Mouse (Mus musculus): ENCODE results near the gene Qk. TPM values are rescaled to one million over a fixed set of nuclear protein-coding genes. Genes with fewer than 3 reads are reported as not detected.

The Qk gene
- polyA plus RNA-seq, 1 experiment from 2014 or later, result 47.6 TPM

DNA sequence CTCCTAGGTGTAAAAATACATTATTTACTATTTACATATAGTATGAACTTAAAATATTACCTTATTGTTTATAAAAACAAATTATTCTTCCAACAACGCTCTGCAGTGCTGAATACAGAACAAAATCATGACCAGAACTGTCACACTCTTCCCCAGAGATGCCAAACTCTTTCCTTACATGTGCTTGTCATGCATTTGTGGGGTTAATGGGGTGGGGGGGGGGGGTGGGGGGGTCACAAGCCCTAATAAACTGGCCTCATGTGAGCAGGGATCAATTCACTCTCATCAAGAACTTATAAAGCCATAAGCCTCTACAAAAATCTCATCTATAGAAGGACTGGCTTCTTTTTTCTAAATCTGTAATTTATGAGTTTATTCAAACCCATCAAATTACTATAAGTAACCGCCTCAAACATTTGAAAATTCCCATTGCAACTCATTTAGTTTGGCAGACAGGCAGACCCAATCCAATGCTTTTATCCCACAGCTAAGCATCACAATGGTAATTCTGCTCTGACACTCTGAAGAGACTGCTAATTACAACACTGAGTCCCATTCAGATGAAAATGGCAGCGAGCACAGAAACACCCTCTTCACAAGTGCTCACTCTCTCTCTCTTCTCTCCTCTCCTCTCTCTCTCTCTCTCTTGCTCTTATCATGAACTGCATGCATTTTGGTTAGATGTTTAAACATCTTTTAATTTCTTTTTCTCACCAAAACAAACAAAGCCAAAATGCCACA is 91.7 kb downstream of the Qk start:
- ATAC-seq (replicated peaks; ENCODE audit: insufficient number of reproducible peaks, low FRiP score, low TSS enrichment, low read depth), result no peak
- no peak overlapping the region for H3K4me3 ChIP-seq (ENCODE audit: low read depth, low read length)
- WGBS, result 72% methylated on average over 3 of the region's 3 CpGs

DNA sequence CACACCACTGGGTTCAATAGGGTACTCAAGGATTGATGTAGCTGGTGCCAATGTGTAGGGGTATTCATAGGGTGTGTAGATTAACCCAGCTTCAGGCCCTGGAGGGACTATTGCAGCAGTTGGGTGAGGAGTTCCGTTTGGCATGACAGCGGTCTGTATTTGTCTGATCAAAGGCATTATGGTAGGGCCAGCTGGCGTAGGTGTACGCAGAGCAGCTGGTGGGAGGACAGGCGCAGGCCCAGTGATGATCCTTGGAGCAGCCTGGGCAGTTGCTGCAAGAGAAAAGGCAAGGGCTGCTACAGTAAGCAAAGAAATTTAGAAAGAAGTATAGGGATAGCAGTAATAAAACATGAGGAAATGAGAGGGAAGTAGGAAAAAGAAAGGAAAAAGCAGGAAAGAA is 103.5 kb downstream of the Qk start:
- H3K9ac ChIP-seq (replicated peaks; ENCODE audit: low read length), result no peak overlapping the region
- H3K4me2 ChIP-seq (ENCODE audit: low read depth, low read length), result no peak overlapping the region
- H3K4me1 ChIP-seq (ENCODE audit: control insufficient read depth, insufficient read depth, low read length), result no peaks in the 10 kb centered on the region
- ATAC-seq (replicated peaks; ENCODE audit: insufficient number of reproducible peaks, low FRiP score, low TSS enrichment, low read depth) (no peak), DNase-seq (ENCODE audit: low spot score) (no peak)
- H3K27ac ChIP-seq (replicated peaks; ENCODE audit: low read depth, low read length), result no peak overlapping the region
- H3K27me3 ChIP-seq (ENCODE audit: control insufficient read depth, insufficient read depth, low read length), result no peaks in the 10 kb centered on the region
- H3K4me3 ChIP-seq (ENCODE audit: low read depth, low read length), result no peak overlapping the region
- no peaks in the 10 kb centered on the region for H3K9me3 ChIP-seq (replicated peaks; ENCODE audit: control insufficient read depth, low read length)
- 88% methylated on average over 5 of the region's 5 CpGs for WGBS
- H3K36me3 ChIP-seq (replicated peaks; ENCODE audit: control insufficient read depth, insufficient read depth, low read depth, low read length), result peaks cover 3% of the 10 kb centered on the region; the same call in 1 of the 2 replicates

More for the DNA sequence above, 91.7 kb downstream of the Qk start:
- no peak for DNase-seq (ENCODE audit: low spot score)
- Histone ChIP-seq H3K36me3 (replicated peaks; ENCODE audit: control insufficient read depth, insufficient read depth, low read depth, low read length) (no peaks in the 10 kb centered on the region), H3K4me1 (ENCODE audit: control insufficient read depth, insufficient read depth, low read length) (no peaks in the 10 kb centered on the region), H3K27ac (replicated peaks; ENCODE audit: low read depth, low read length) (no peak overlapping the region), H3K27me3 (ENCODE audit: control insufficient read depth, insufficient read depth, low read length) (no peaks in the 10 kb centered on the region), H3K9ac (replicated peaks; ENCODE audit: low read length) (no peak overlapping the region), H3K9me3 (replicated peaks; ENCODE audit: control insufficient read depth, low read length) (no peaks in the 10 kb centered on the region), H3K4me2 (ENCODE audit: low read depth, low read length) (no peak overlapping the region)

- Histone ChIP-seq H3K27ac (replicated peaks; ENCODE audit: low read depth, low read length) (no peak overlapping the region), H3K9ac (replicated peaks; ENCODE audit: low read length) (no peak overlapping the region), H3K36me3 (replicated peaks; ENCODE audit: control insufficient read depth, insufficient read depth, low read depth, low read length) (no peaks in the 10 kb centered on the region), H3K9me3 (replicated peaks; ENCODE audit: control insufficient read depth, low read length) (no peaks in the 10 kb centered on the region), H3K4me3 (ENCODE audit: low read depth, low read length) (no peak overlapping the region), H3K4me2 (ENCODE audit: low read depth, low read length) (no peak overlapping the region), H3K27me3 (ENCODE audit: control insufficient read depth, insufficient read depth, low read length) (no peaks in the 10 kb centered on the region), H3K4me1 (ENCODE audit: control insufficient read depth, insufficient read depth, low read length) (no peaks in the 10 kb centered on the region)
- 29% methylated on average over 12 of the region's 12 CpGs for WGBS
- ATAC-seq (replicated peaks; ENCODE audit: insufficient number of reproducible peaks, low FRiP score, low TSS enrichment, low read depth), result no peak
- no peak for DNase-seq (ENCODE audit: low spot score)
Measured at GRCm38 (mm10) chr17:10209154-10209777, 110.4 kb downstream of the Qk start.

- no peaks in the 10 kb centered on the region for H3K36me3 ChIP-seq (replicated peaks; ENCODE audit: control insufficient read depth, insufficient read depth, low read depth, low read length)
- 97% methylated on average over 2 of the region's 2 CpGs for WGBS
- DNase-seq (ENCODE audit: low spot score), result no peak
Measured at GRCm38 (mm10) chr17:10198662-10199061, 121.0 kb downstream of the Qk start.

GRCm38 (mm10) chr17:10198231-10198630 is 121.4 kb downstream of the Qk start:
- H3K9ac ChIP-seq (replicated peaks; ENCODE audit: low read length), result no peak overlapping the region
- no peak overlapping the region for H3K4me3 ChIP-seq (ENCODE audit: low read depth, low read length)
- H3K4me1 ChIP-seq (ENCODE audit: control insufficient read depth, insufficient read depth, low read length), result no peaks in the 10 kb centered on the region
- no peaks in the 10 kb centered on the region for H3K36me3 ChIP-seq (replicated peaks; ENCODE audit: control insufficient read depth, insufficient read depth, low read depth, low read length)
- DNase-seq (ENCODE audit: low spot score), result no peak
- no peak overlapping the region for H3K4me2 ChIP-seq (ENCODE audit: low read depth, low read length)
- H3K9me3 ChIP-seq (replicated peaks; ENCODE audit: control insufficient read depth, low read length), result no peaks in the 10 kb centered on the region
- ATAC-seq (replicated peaks; ENCODE audit: insufficient number of reproducible peaks, low FRiP score, low TSS enrichment, low read depth), result no peak
- no peaks in the 10 kb centered on the region for H3K27me3 ChIP-seq (ENCODE audit: control insufficient read depth, insufficient read depth, low read length)
- no peak overlapping the region for H3K27ac ChIP-seq (replicated peaks; ENCODE audit: low read depth, low read length)
- WGBS, result 92% methylated on average over 3 of the region's 3 CpGs

More at GRCm38 (mm10) chr17:10198662-10199061, 121.0 kb downstream of the Qk start:
- no peak overlapping the region for H3K9ac ChIP-seq (replicated peaks; ENCODE audit: low read length)
- no peak overlapping the region for H3K27ac ChIP-seq (replicated peaks; ENCODE audit: low read depth, low read length)
- no peaks in the 10 kb centered on the region for H3K4me1 ChIP-seq (ENCODE audit: control insufficient read depth, insufficient read depth, low read length)
- H3K4me3 ChIP-seq (ENCODE audit: low read depth, low read length), result no peak overlapping the region
- no peaks in the 10 kb centered on the region for H3K9me3 ChIP-seq (replicated peaks; ENCODE audit: control insufficient read depth, low read length)
- no peak for ATAC-seq (replicated peaks; ENCODE audit: insufficient number of reproducible peaks, low FRiP score, low TSS enrichment, low read depth)
- no peak overlapping the region for H3K4me2 ChIP-seq (ENCODE audit: low read depth, low read length)
- no peaks in the 10 kb centered on the region for H3K27me3 ChIP-seq (ENCODE audit: control insufficient read depth, insufficient read depth, low read length)

DNA sequence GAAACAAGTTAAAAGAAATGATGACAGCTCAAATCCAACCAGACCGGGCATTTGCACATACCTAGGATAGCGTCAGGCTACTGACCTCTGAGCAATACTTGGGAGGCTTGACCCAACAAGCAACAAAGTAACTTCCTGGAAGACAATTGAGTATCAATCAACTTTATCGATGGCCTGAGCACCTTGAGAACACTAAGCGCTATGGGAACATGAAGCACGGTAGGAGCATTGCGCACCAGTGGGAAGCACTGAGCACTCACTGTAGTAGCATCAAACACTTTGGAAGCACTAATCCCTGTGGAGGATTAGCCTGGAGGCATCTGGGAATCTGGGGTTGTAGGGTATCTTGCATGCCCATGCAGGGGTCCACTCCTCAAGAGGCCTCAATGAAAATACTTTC is 124.0 kb downstream of the Qk start:
- Histone ChIP-seq H3K9ac (replicated peaks; ENCODE audit: low read length) (no peak overlapping the region), H3K9me3 (replicated peaks; ENCODE audit: control insufficient read depth, low read length) (no peaks in the 10 kb centered on the region), H3K4me2 (ENCODE audit: low read depth, low read length) (no peak overlapping the region), H3K4me3 (ENCODE audit: low read depth, low read length) (no peak overlapping the region), H3K36me3 (replicated peaks; ENCODE audit: control insufficient read depth, insufficient read depth, low read depth, low read length) (no peaks in the 10 kb centered on the region), H3K27ac (replicated peaks; ENCODE audit: low read depth, low read length) (no peak overlapping the region), H3K27me3 (ENCODE audit: control insufficient read depth, insufficient read depth, low read length) (no peaks in the 10 kb centered on the region), H3K4me1 (ENCODE audit: control insufficient read depth, insufficient read depth, low read length) (no peaks in the 10 kb centered on the region)
- DNase-seq (ENCODE audit: low spot score) (no peak), ATAC-seq (replicated peaks; ENCODE audit: insufficient number of reproducible peaks, low FRiP score, low TSS enrichment, low read depth) (no peak)
- WGBS, result 91% methylated on average over 6 of the region's 6 CpGs

- WGBS, result 96% methylated on average over 1 of the region's 1 CpGs
- Histone ChIP-seq H3K4me3 (ENCODE audit: low read depth, low read length) (no peak overlapping the region), H3K4me1 (ENCODE audit: control insufficient read depth, insufficient read depth, low read length) (no peaks in the 10 kb centered on the region), H3K4me2 (ENCODE audit: low read depth, low read length) (no peak overlapping the region), H3K9ac (replicated peaks; ENCODE audit: low read length) (no peak overlapping the region), H3K27ac (replicated peaks; ENCODE audit: low read depth, low read length) (no peak overlapping the region), H3K27me3 (ENCODE audit: control insufficient read depth, insufficient read depth, low read length) (no peaks in the 10 kb centered on the region), H3K36me3 (replicated peaks; ENCODE audit: control insufficient read depth, insufficient read depth, low read depth, low read length) (no peaks in the 10 kb centered on the region), H3K9me3 (replicated peaks; ENCODE audit: control insufficient read depth, low read length) (no peaks in the 10 kb centered on the region)
- ATAC-seq (replicated peaks; ENCODE audit: insufficient number of reproducible peaks, low FRiP score, low TSS enrichment, low read depth) (no peak), DNase-seq (ENCODE audit: low spot score) (no peak)
Measured at GRCm38 (mm10) chr17:10190857-10191256, 128.8 kb downstream of the Qk start.

GRCm38 (mm10) chr17:10188481-10188880 is 131.2 kb downstream of the Qk start:
- Histone ChIP-seq H3K4me1 (ENCODE audit: control insufficient read depth, insufficient read depth, low read length) (no peaks in the 10 kb centered on the region), H3K9ac (replicated peaks; ENCODE audit: low read length) (no peak overlapping the region), H3K4me2 (ENCODE audit: low read depth, low read length) (no peak overlapping the region), H3K36me3 (replicated peaks; ENCODE audit: control insufficient read depth, insufficient read depth, low read depth, low read length) (no peaks in the 10 kb centered on the region), H3K27me3 (ENCODE audit: control insufficient read depth, insufficient read depth, low read length) (no peaks in the 10 kb centered on the region), H3K9me3 (replicated peaks; ENCODE audit: control insufficient read depth, low read length) (no peaks in the 10 kb centered on the region), H3K27ac (replicated peaks; ENCODE audit: low read depth, low read length) (no peak overlapping the region), H3K4me3 (ENCODE audit: low read depth, low read length) (no peak overlapping the region)
- 76% methylated on average over 3 of the region's 3 CpGs for WGBS
- no peak for DNase-seq (ENCODE audit: low spot score)
- ATAC-seq (replicated peaks; ENCODE audit: insufficient number of reproducible peaks, low FRiP score, low TSS enrichment, low read depth), result no peak
